Mouse (Mus musculus) stomach, embryonic 15.5 days (tissue): ENCODE measurements around the gene Bcl7c. TPM values are rescaled to one million over a fixed set of nuclear protein-coding genes. Genes with fewer than 3 reads are reported as not detected.
"Not testable (repeated sequence)": the region's sequence is repeated elsewhere in the genome, so short reads cannot be mapped to it uniquely, and the experiment has no call there.

Source experiments
- ATAC-seq: fragments of 200-750 bp; cut with Nextera tagmentation; 2 replicates; pipeline ENCODE4 v1.8.0; 2017; ENCODE audit warnings: low read depth, moderate number of reproducible peaks, moderate TSS enrichment; ENCODE audit not compliant: insufficient read depth, low FRiP score
- H3K27ac ChIP-seq: fragments of 300-500 bp; sonication (generic); 2 replicates; pipeline ENCODE4 v1.5.1; 2015; ENCODE audit warnings: mild to moderate bottlenecking, inconsistent platforms
- H3K27me3 ChIP-seq: fragments of 300-500 bp; sonication (generic); replicated peaks from 2 replicates; pipeline ENCODE4 v1.6.1; 2015; ENCODE audit warnings: inconsistent platforms
- H3K36me3 ChIP-seq: fragments of 300-500 bp; sonication (generic); 2 replicates; pipeline ENCODE4 v1.6.1; 2015; ENCODE audit warnings: inconsistent platforms
- H3K4me1 ChIP-seq: fragments of 300-500 bp; sonication (generic); 2 replicates; pipeline ENCODE4 v1.6.1; 2015; ENCODE audit warnings: inconsistent platforms
- H3K4me2 ChIP-seq: fragments of 300-500 bp; sonication (generic); 2 replicates; pipeline ENCODE4 v1.6.1; 2015; ENCODE audit warnings: mild to moderate bottlenecking, inconsistent platforms
- H3K4me3 ChIP-seq: fragments of 300-500 bp; sonication (generic); replicated peaks from 2 replicates; pipeline ENCODE4 v1.5.1; 2015; ENCODE audit warnings: inconsistent platforms
- H3K9ac ChIP-seq: fragments of 300-500 bp; sonication (generic); 2 replicates; pipeline ENCODE4 v1.6.1; 2015; ENCODE audit warnings: inconsistent platforms
- H3K9me3 ChIP-seq: fragments of 300-500 bp; sonication (generic); 2 replicates; pipeline ENCODE4 v1.6.1; 2016; ENCODE audit warnings: inconsistent platforms
- WGBS: fragments of 180-500 bp; shearing (Covaris S2); methylation state at CpG from one replicate; pipeline ENCODE4 v1.1.7; 2015; 5-methylcytosine and 5-hydroxymethylcytosine counted together
- polyA plus RNA-seq: library from polyadenylated mRNA; unstranded; fragments of >200 nt; fragmentation: Nextera tagmentation; extraction: Ambion mirVana; gene quantifications from 2 replicates; pipeline ENCODE4 v1.2.1, GENCODE M21; 2015

Gene Bcl7c
- polyA plus RNA-seq, 1 experiment from 2014 or later: 59.3 TPM

- Histone ChIP-seq H3K4me2 (no peak overlapping the region; the same call in 1 of the 2 replicates), H3K27me3 (no peaks in the 10 kb centered on the region), H3K4me3 (no peak overlapping the region), H3K27ac (peak overlapping the region; percentile 97), H3K9me3 (no peaks in the 10 kb centered on the region), H3K36me3 (0 out of 2 replicates have a peak, but pooled peaks cover 4% of the 10 kb centered on the region), H3K9ac (no peak overlapping the region), H3K4me1 (peaks cover 44% of the 10 kb centered on the region)
- 57% methylated on average over 3 of the region's 3 CpGs for WGBS
- ATAC-seq: no peak
These were observed 2.7 kb upstream of the Bcl7c start for GRCm38 (mm10) chr7:127711456-127711855.

GRCm38 (mm10) chr7:127711031-127711430 is 2.3 kb upstream of the Bcl7c start:
- H3K9me3 ChIP-seq: no peaks in the 10 kb centered on the region
- no peak overlapping the region for H3K4me3 ChIP-seq
- no peaks in the 10 kb centered on the region for H3K27me3 ChIP-seq
- H3K4me2 ChIP-seq: no peak overlapping the region
- WGBS: 80% methylated on average over 3 of the region's 3 CpGs
- no peak for ATAC-seq
- H3K36me3 ChIP-seq: peaks cover 7% of the 10 kb centered on the region; the same call in 1 of the 2 replicates
- peak overlapping the region; percentile 97; the same call in 1 of the 2 replicates for H3K27ac ChIP-seq
- peaks cover 44% of the 10 kb centered on the region for H3K4me1 ChIP-seq
- no peak overlapping the region for H3K9ac ChIP-seq

- 73% methylated on average over 5 of the region's 5 CpGs for whole genome bisulfite sequencing
- Histone ChIP-seq H3K27me3 (no peaks in the 10 kb centered on the region), H3K36me3 (peaks cover 11% of the 10 kb centered on the region; the same call in 1 of the 2 replicates), H3K9ac (no peak overlapping the region), H3K9me3 (no peaks in the 10 kb centered on the region), H3K4me2 (peak overlapping the region; percentile 86), H3K4me3 (peak overlapping the region; percentile 78), H3K4me1 (peaks cover 44% of the 10 kb centered on the region), H3K27ac (peak overlapping the region; percentile 99; the same call in 1 of the 2 replicates)
- no peak for ATAC-seq
These were observed 687 bp upstream of the Bcl7c start for GRCm38 (mm10) chr7:127709261-127709979.

GRCm38 (mm10) chr7:127707957-127708206 is 851 bp downstream of the Bcl7c start:
- H3K27ac ChIP-seq: peak overlapping the region; percentile 99
- H3K9me3 ChIP-seq: no peaks in the 10 kb centered on the region
- peak overlapping the region; percentile 86 for H3K4me2 ChIP-seq
- peak overlapping the region; percentile 80; the same call in 1 of the 2 replicates for H3K9ac ChIP-seq
- WGBS: 3% methylated on average over 5 of the region's 5 CpGs
- H3K4me3 ChIP-seq: peak overlapping the region; percentile 78
- H3K36me3 ChIP-seq: peaks cover 16% of the 10 kb centered on the region; the same call in 1 of the 2 replicates
- no peak; the same call in 1 of the 2 replicates for ATAC-seq
- H3K27me3 ChIP-seq: no peaks in the 10 kb centered on the region
- peaks cover 36% of the 10 kb centered on the region for H3K4me1 ChIP-seq

GRCm38 (mm10) chr7:127707045-127707956 is 1.4 kb downstream of the Bcl7c start:
- peak overlapping the region; percentile 78 for H3K4me3 ChIP-seq
- H3K9me3 ChIP-seq: no peaks in the 10 kb centered on the region
- peaks cover 30% of the 10 kb centered on the region for H3K4me1 ChIP-seq
- peak overlapping the region; percentile 99 for H3K27ac ChIP-seq
- no peaks in the 10 kb centered on the region for H3K27me3 ChIP-seq
- H3K4me2 ChIP-seq: peak overlapping the region; percentile 86
- peak overlapping the region; percentile 80; the same call in 1 of the 2 replicates for H3K9ac ChIP-seq
- 0 out of 2 replicates have a peak, but pooled peaks have one; percentile 1 for ATAC-seq
- H3K36me3 ChIP-seq: peaks cover 17% of the 10 kb centered on the region; the same call in 1 of the 2 replicates
- 26% methylated on average over 22 of the region's 22 CpGs for WGBS

GRCm38 (mm10) chr7:127705706-127706105 is 3.0 kb downstream of the Bcl7c start:
- Histone ChIP-seq H3K27me3 (no peaks in the 10 kb centered on the region), H3K9ac (no peak overlapping the region), H3K9me3 (no peaks in the 10 kb centered on the region), H3K4me1 (peaks cover 19% of the 10 kb centered on the region), H3K4me3 (no peak overlapping the region), H3K4me2 (no peak overlapping the region), H3K36me3 (peaks cover 17% of the 10 kb centered on the region; the same call in 1 of the 2 replicates), H3K27ac (no peak overlapping the region)
- no peak for ATAC-seq
- WGBS: 71% methylated on average over 4 of the region's 4 CpGs

- no peaks in the 10 kb centered on the region for H3K27me3 ChIP-seq
- H3K4me3 ChIP-seq: no peak overlapping the region
- no peak overlapping the region for H3K27ac ChIP-seq
- 78% methylated on average over 6 of the region's 6 CpGs for WGBS
- no peak overlapping the region for H3K4me2 ChIP-seq
- no peak overlapping the region for H3K9ac ChIP-seq
- H3K9me3 ChIP-seq: no peaks in the 10 kb centered on the region
- ATAC-seq: no peak
- peaks cover 19% of the 10 kb centered on the region for H3K4me1 ChIP-seq
- peaks cover 17% of the 10 kb centered on the region; the same call in 1 of the 2 replicates for H3K36me3 ChIP-seq
These were observed 4.1 kb downstream of the Bcl7c start for GRCm38 (mm10) chr7:127704598-127704997.

- peaks cover 12% of the 10 kb centered on the region for H3K4me1 ChIP-seq
- no peak overlapping the region for H3K4me2 ChIP-seq
- no peak for ATAC-seq
- no peak overlapping the region for H3K27ac ChIP-seq
- peaks cover 17% of the 10 kb centered on the region; the same call in 1 of the 2 replicates for H3K36me3 ChIP-seq
- H3K27me3 ChIP-seq: no peaks in the 10 kb centered on the region
- no peak overlapping the region for H3K4me3 ChIP-seq
- H3K9ac ChIP-seq: no peak overlapping the region
- WGBS: 87% methylated on average over 8 of the region's 8 CpGs
- no peaks in the 10 kb centered on the region for H3K9me3 ChIP-seq
These were observed 5.1 kb downstream of the Bcl7c start for GRCm38 (mm10) chr7:127703561-127704178.

GRCm38 (mm10) chr7:127700712-127701331 is 7.9 kb downstream of the Bcl7c start:
- Histone ChIP-seq H3K4me1 (no peaks in the 10 kb centered on the region), H3K9me3 (no peaks in the 10 kb centered on the region), H3K27me3 (no peaks in the 10 kb centered on the region), H3K4me3 (no peak overlapping the region), H3K4me2 (no peak overlapping the region), H3K27ac (no peak overlapping the region), H3K36me3 (0 out of 2 replicates have a peak, but pooled peaks cover 8% of the 10 kb centered on the region), H3K9ac (no peak overlapping the region)
- 69% methylated on average over 3 of the region's 3 CpGs for WGBS
- ATAC-seq: no peak

GRCm38 (mm10) chr7:127698986-127699385 is 9.7 kb downstream of the Bcl7c start:
- Histone ChIP-seq H3K27ac (no peak overlapping the region), H3K27me3 (no peaks in the 10 kb centered on the region), H3K36me3 (0 out of 2 replicates have a peak, but pooled peaks cover 3% of the 10 kb centered on the region), H3K4me1 (no peaks in the 10 kb centered on the region), H3K9me3 (no peaks in the 10 kb centered on the region), H3K4me2 (no peak overlapping the region), H3K4me3 (no peak overlapping the region), H3K9ac (no peak overlapping the region)
- 78% methylated on average over 6 of the region's 6 CpGs for WGBS
- ATAC-seq: no peak

- not testable (repeated sequence) for ATAC-seq, H3K27ac ChIP-seq
- WGBS: 86% methylated on average over 7 of the region's 7 CpGs
These were observed 15.0 kb downstream of the Bcl7c start for GRCm38 (mm10) chr7:127693730-127694129.

More at GRCm38 (mm10) chr7:127693730-127694129, 15.0 kb downstream of the Bcl7c start:
- not testable (repeated sequence) for H3K4me2 ChIP-seq, H3K4me3 ChIP-seq, H3K27me3 ChIP-seq, H3K36me3 ChIP-seq, H3K9me3 ChIP-seq, H3K9ac ChIP-seq, H3K4me1 ChIP-seq
